Comparison of ENCODE assay signal across 16 mouse cellular contexts in genomic region chr15:82794277-82794676, GRCm38 (mm10). TPM values are rescaled to one million over a fixed set of nuclear protein-coding genes. Genes with fewer than 3 reads are reported as not detected.
DNase-seq lines count a peak whose midpoint lies in the region; ATAC-seq and TF ChIP-seq lines count a peak whose summit lies in the region.
"Had no signal": no experiment of that assay in that cellular context is flagged by ENCODE, and none has a peak within 500 bp of the region (broad histone marks: within the 10 kb centered on the region; RNA-seq: fewer than 3 reads in every experiment).

Cyp2d26 (minus strand) TSS chr15:82794294.

- H3K4me1 ChIP-seq in intestine, embryonic 14.5 days (replicated peaks; ENCODE audit: control insufficient read depth, insufficient read depth, low read length) = no peaks in the 10 kb centered on the region
- 0 out of 2 replicates have a peak, but pooled peaks cover 2% of the 10 kb centered on the region for H3K4me1 ChIP-seq in intestine, embryonic 15.5 days (replicated peaks)
- peaks cover 11% of the 10 kb centered on the region; the same call in 1 of the 2 replicates for H3K4me1 ChIP-seq in liver, postnatal 0 days (ENCODE audit: insufficient read depth)
- H3K4me1 ChIP-seq in forebrain, embryonic 13.5 days = no peaks in the 10 kb centered on the region
- H3K4me1 ChIP-seq: heart, embryonic 13.5 days; hindbrain, embryonic 10.5 days; lung, embryonic 15.5 days; megakaryocyte, embryonic 14.5 days; neural tube, embryonic 13.5 days had no signal

- DNase-seq in intestine, embryonic 14.5 days (ENCODE audit: low spot score) = peak; percentile 69
- DNase-seq in kidney, postnatal 10 days = peak; percentile 64
- peak; percentile 76 for DNase-seq in liver, postnatal 0 days
- no peak for DNase-seq in lung, postnatal 10 days
- no peak for DNase-seq in layer of hippocampus, adult 9-11 months
- DNase-seq: cerebellum, adult 9-11 months; left cerebral cortex, postnatal 4 days; retina, postnatal 1 day had no signal

- no peaks in the 10 kb centered on the region for H3K36me3 ChIP-seq in intestine, embryonic 14.5 days (ENCODE audit: control insufficient read depth, insufficient read depth, low read length)
- no peaks in the 10 kb centered on the region for H3K36me3 ChIP-seq in intestine, embryonic 15.5 days
- H3K36me3 ChIP-seq in liver, postnatal 0 days (replicated peaks; ENCODE audit: insufficient read depth, low read length) = peaks cover 5% of the 10 kb centered on the region; the same call in 1 of the 2 replicates
- H3K36me3 ChIP-seq in forebrain, embryonic 13.5 days (ENCODE audit: poor library complexity, severe bottlenecking) = no peaks in the 10 kb centered on the region
- H3K36me3 ChIP-seq: heart, embryonic 13.5 days; hindbrain, embryonic 10.5 days; lung, embryonic 15.5 days; neural tube, embryonic 13.5 days had no signal

- no peak for TF ChIP-seq EP300 in liver, postnatal 0 days (IDR thresholded peaks at IDR 0.05; ENCODE audit: low read depth)

- no peak for TF ChIP-seq CTCF in liver, postnatal 0 days (IDR thresholded peaks at IDR 0.05; ENCODE audit: low read depth)

- no peak within 1 kb of the TSS for H3K4me3 ChIP-seq in intestine, embryonic 14.5 days (ENCODE audit: low read depth, low read length)
- no peak within 1 kb of the TSS for H3K4me3 ChIP-seq in intestine, embryonic 15.5 days (replicated peaks)
- H3K4me3 ChIP-seq in liver, postnatal 0 days (ENCODE audit: low read depth, low read length) = peak within 1 kb of the TSS; percentile 49
- no peak within 1 kb of the TSS for H3K4me3 ChIP-seq in forebrain, embryonic 13.5 days
- H3K4me3 ChIP-seq: heart, embryonic 13.5 days; hindbrain, embryonic 10.5 days; lung, embryonic 15.5 days; megakaryocyte, embryonic 14.5 days; neural tube, embryonic 13.5 days had no signal

- H3K9me3 ChIP-seq in intestine, embryonic 14.5 days (ENCODE audit: control insufficient read depth, low read length) = no peaks in the 10 kb centered on the region
- H3K9me3 ChIP-seq in intestine, embryonic 15.5 days = no peaks in the 10 kb centered on the region
- no peaks in the 10 kb centered on the region for H3K9me3 ChIP-seq in liver, postnatal 0 days (ENCODE audit: low read length)
- H3K9me3 ChIP-seq in forebrain, embryonic 13.5 days (replicated peaks) = no peaks in the 10 kb centered on the region
- H3K9me3 ChIP-seq: heart, embryonic 13.5 days; hindbrain, embryonic 10.5 days; lung, embryonic 15.5 days; megakaryocyte, embryonic 14.5 days; neural tube, embryonic 13.5 days had no signal

- peak within 1 kb of the TSS; percentile 11; the same call in 1 of the 2 replicates for H3K4me2 ChIP-seq in intestine, embryonic 14.5 days (ENCODE audit: low read length)
- peak within 1 kb of the TSS; percentile 43 for H3K4me2 ChIP-seq in intestine, embryonic 15.5 days (replicated peaks)
- peak within 1 kb of the TSS; percentile 67 for H3K4me2 ChIP-seq in liver, postnatal 0 days (ENCODE audit: low read depth, low read length)
- no peak within 1 kb of the TSS for H3K4me2 ChIP-seq in forebrain, embryonic 13.5 days
- H3K4me2 ChIP-seq: heart, embryonic 13.5 days; lung, embryonic 15.5 days; neural tube, embryonic 13.5 days had no signal

- ATAC-seq in intestine, embryonic 14.5 days (replicated peaks; ENCODE audit: low FRiP score, low TSS enrichment, low read depth) = peak; percentile 86
- ATAC-seq in intestine, embryonic 15.5 days = peak; percentile 97
- peak; percentile 86 for ATAC-seq in liver, postnatal 0 days
- ATAC-seq in forebrain, embryonic 13.5 days = no peak
- ATAC-seq: Patski had no signal

- no peaks in the 10 kb centered on the region for H3K27me3 ChIP-seq in intestine, embryonic 14.5 days (replicated peaks; ENCODE audit: control insufficient read depth, insufficient read depth, low read length)
- no peaks in the 10 kb centered on the region for H3K27me3 ChIP-seq in intestine, embryonic 15.5 days (replicated peaks)
- H3K27me3 ChIP-seq in liver, postnatal 0 days (ENCODE audit: insufficient read depth, low read length) = no peaks in the 10 kb centered on the region
- no peaks in the 10 kb centered on the region for H3K27me3 ChIP-seq in forebrain, embryonic 13.5 days
- H3K27me3 ChIP-seq: heart, embryonic 13.5 days; lung, embryonic 15.5 days; neural tube, embryonic 13.5 days; Patski had no signal

- peak within 1 kb of the TSS; percentile 27; the same call in 1 of the 2 replicates for H3K27ac ChIP-seq in intestine, embryonic 14.5 days (ENCODE audit: low read depth)
- H3K27ac ChIP-seq in intestine, embryonic 15.5 days = peak within 1 kb of the TSS; percentile 86
- peak within 1 kb of the TSS; percentile 97 for H3K27ac ChIP-seq in liver, postnatal 0 days (ENCODE audit: low read depth)
- H3K27ac ChIP-seq in forebrain, embryonic 13.5 days = no peak within 1 kb of the TSS
- H3K27ac ChIP-seq: heart, embryonic 13.5 days; hindbrain, embryonic 10.5 days; lung, embryonic 15.5 days; neural tube, embryonic 13.5 days had no signal

- no peak within 1 kb of the TSS for H3K9ac ChIP-seq in intestine, embryonic 14.5 days (ENCODE audit: low read length)
- H3K9ac ChIP-seq in intestine, embryonic 15.5 days = no peak within 1 kb of the TSS
- H3K9ac ChIP-seq in liver, postnatal 0 days (replicated peaks) = peak within 1 kb of the TSS; percentile 68
- no peak within 1 kb of the TSS for H3K9ac ChIP-seq in forebrain, embryonic 13.5 days
- H3K9ac ChIP-seq: heart, embryonic 13.5 days; lung, embryonic 15.5 days; neural tube, embryonic 13.5 days had no signal

- WGBS in intestine, embryonic 14.5 days = 65% methylated on average over 5 of the region's 5 CpGs
- WGBS in intestine, embryonic 15.5 days = 65% methylated on average over 5 of the region's 5 CpGs
- 60% methylated on average over 5 of the region's 5 CpGs for WGBS in liver, postnatal 0 days (ENCODE audit: insufficient replicate concordance)
- WGBS in forebrain, embryonic 13.5 days = 86% methylated on average over 5 of the region's 5 CpGs

RNA-seq across cellular contexts. Expression of gene Cyp2d26, which starts in this region (rescaled TPM):
- 3.2 and 4.1 TPM in 2 replicates for polyA plus RNA-seq in intestine, embryonic 14.5 days (2014; fragmentation: Nextera tagmentation; extraction: Ambion mirVana)
- polyA plus RNA-seq in intestine, embryonic 15.5 days (2015; fragmentation: Nextera tagmentation; extraction: Ambion mirVana) = 12.0 and 16.3 TPM in 2 replicates
- polyA plus RNA-seq in liver, postnatal 0 days (2015; fragmentation: Nextera tagmentation; extraction: Ambion mirVana) = 615 and 644 TPM in 2 replicates
- polyA plus RNA-seq in forebrain, embryonic 13.5 days (2015; fragmentation: Nextera tagmentation; extraction: Ambion mirVana) = 0.09 TPM in 1 of 2 replicates, not detected in the other
- polyA plus RNA-seq: heart, embryonic 13.5 days; hindbrain, embryonic 10.5 days; Patski had no signal

Comparison
In these comparisons a context has a peak if more than half of its experiments do, and no peak if none do; other contexts are left out.
1. RNA of gene Cyp2d26 (polyA plus RNA-seq): 615 to 644 TPM in liver, postnatal 0 days; 12.0 to 16.3 TPM in intestine, embryonic 15.5 days, 3.2 to 4.1 TPM in intestine, embryonic 14.5 days and 0.09 TPM in forebrain, embryonic 13.5 days; every median in the first group is over 10 times any median in the second.
2. DNase-seq: peak in intestine, embryonic 14.5 days (single experiment), kidney, postnatal 10 days (single experiment) and liver, postnatal 0 days (single experiment); none in lung, postnatal 10 days (single experiment) and layer of hippocampus, adult 9-11 months (single experiment).